Mouse (Mus musculus): ENCODE measurements around the gene Mdm2. TPM values are rescaled to one million over a fixed set of nuclear protein-coding genes. Genes with fewer than 3 reads are reported as not detected.
A peak's percentile ranks its signal among the peaks of the same experiment; 100 is the strongest.

Mdm2 gene
- polyA plus RNA-seq, 1 experiment = 36.0 TPM

GRCm38 (mm10) chr10:117662316-117663055 is 48.1 kb downstream of the Mdm2 start:
- Histone ChIP-seq H3K79me2 (ENCODE audit: control insufficient read depth, insufficient read depth) (no peaks in the 10 kb centered on the region), H3K79me3 (ENCODE audit: low read depth) (no peaks in the 10 kb centered on the region), H3ac (ENCODE audit: control insufficient read depth, insufficient read length, low read depth) (no peak overlapping the region), H3K36me3 (ENCODE audit: control insufficient read depth, insufficient read depth) (no peaks in the 10 kb centered on the region), H3K4me3 (ENCODE audit: insufficient read depth, poor library complexity, severe bottlenecking) (no peak overlapping the region), H3K27me3 (ENCODE audit: control insufficient read depth, insufficient read depth, insufficient read length) (no peaks in the 10 kb centered on the region)
- TF ChIP-seq CEBPB (IDR thresholded peaks at IDR 0.05; ENCODE audit: low read depth) (no peak), CTCF (IDR thresholded peaks at IDR 0.05; ENCODE audit: control insufficient read depth, insufficient read depth, insufficient read length) (no peak), USF1 (IDR thresholded peaks at IDR 0.05; ENCODE audit: low read depth) (no peak), MYOD1 (IDR thresholded peaks at IDR 0.05; ENCODE audit: control insufficient read depth, insufficient read length, low read depth) (no peak), FOSL1 (IDR thresholded peaks at IDR 0.05; ENCODE audit: insufficient read depth, low read length, poor library complexity, severe bottlenecking) (no peak), MYOG (IDR thresholded peaks at IDR 0.05; ENCODE audit: control insufficient read depth, extremely low read depth, insufficient read length) (no peak), MAX (IDR thresholded peaks at IDR 0.05) (no peak)

GRCm38 (mm10) chr10:117659819-117660218 is 50.7 kb downstream of the Mdm2 start:
- no peaks in the 10 kb centered on the region for H3K27me3 ChIP-seq (ENCODE audit: control insufficient read depth, insufficient read depth, insufficient read length)
- H3K79me2 ChIP-seq (ENCODE audit: control insufficient read depth, insufficient read depth) = no peaks in the 10 kb centered on the region
- H3K36me3 ChIP-seq (ENCODE audit: control insufficient read depth, insufficient read depth) = no peaks in the 10 kb centered on the region
- H3ac ChIP-seq (ENCODE audit: control insufficient read depth, insufficient read length, low read depth) = no peak overlapping the region
- H3K79me3 ChIP-seq (ENCODE audit: low read depth) = no peaks in the 10 kb centered on the region
- TF ChIP-seq MYOG (IDR thresholded peaks at IDR 0.05; ENCODE audit: control insufficient read depth, extremely low read depth, insufficient read length) (no peak), FOSL1 (IDR thresholded peaks at IDR 0.05; ENCODE audit: insufficient read depth, low read length, poor library complexity, severe bottlenecking) (no peak), MAX (IDR thresholded peaks at IDR 0.05) (no peak), USF1 (IDR thresholded peaks at IDR 0.05; ENCODE audit: low read depth) (peak; percentile 62), CEBPB (IDR thresholded peaks at IDR 0.05; ENCODE audit: low read depth) (no peak), CTCF (IDR thresholded peaks at IDR 0.05; ENCODE audit: control insufficient read depth, insufficient read depth, insufficient read length) (no peak), MYOD1 (IDR thresholded peaks at IDR 0.05; ENCODE audit: control insufficient read depth, insufficient read length, low read depth) (no peak)
- no peak overlapping the region for H3K4me3 ChIP-seq (ENCODE audit: insufficient read depth, poor library complexity, severe bottlenecking)

- no peak for TF ChIP-seq CEBPB (IDR thresholded peaks at IDR 0.05; ENCODE audit: low read depth)
- no peak for TF ChIP-seq CTCF (IDR thresholded peaks at IDR 0.05; ENCODE audit: control insufficient read depth, insufficient read depth, insufficient read length)
- no peak for TF ChIP-seq USF1 (IDR thresholded peaks at IDR 0.05; ENCODE audit: low read depth)
- no peak for TF ChIP-seq FOSL1 (IDR thresholded peaks at IDR 0.05; ENCODE audit: insufficient read depth, low read length, poor library complexity, severe bottlenecking)
- no peak for TF ChIP-seq MAX (IDR thresholded peaks at IDR 0.05)
- TF ChIP-seq MYOG (IDR thresholded peaks at IDR 0.05; ENCODE audit: control insufficient read depth, extremely low read depth, insufficient read length) = no peak
- no peak for TF ChIP-seq MYOD1 (IDR thresholded peaks at IDR 0.05; ENCODE audit: control insufficient read depth, insufficient read length, low read depth)
- Histone ChIP-seq H3K36me3 (ENCODE audit: control insufficient read depth, insufficient read depth) (no peaks in the 10 kb centered on the region), H3K4me3 (ENCODE audit: insufficient read depth, poor library complexity, severe bottlenecking) (no peak overlapping the region), H3K79me3 (ENCODE audit: low read depth) (no peaks in the 10 kb centered on the region), H3K27me3 (ENCODE audit: control insufficient read depth, insufficient read depth, insufficient read length) (no peaks in the 10 kb centered on the region), H3K79me2 (ENCODE audit: control insufficient read depth, insufficient read depth) (no peaks in the 10 kb centered on the region), H3ac (ENCODE audit: control insufficient read depth, insufficient read length, low read depth) (no peak overlapping the region)
Measured at GRCm38 (mm10) chr10:117659430-117659813, 51.1 kb downstream of the Mdm2 start.

- Histone ChIP-seq H3K4me3 (ENCODE audit: insufficient read depth, poor library complexity, severe bottlenecking) (no peak overlapping the region), H3K79me2 (ENCODE audit: control insufficient read depth, insufficient read depth) (no peaks in the 10 kb centered on the region)
- no peak for TF ChIP-seq CEBPB (IDR thresholded peaks at IDR 0.05; ENCODE audit: low read depth)
- TF ChIP-seq MYOG (IDR thresholded peaks at IDR 0.05; ENCODE audit: control insufficient read depth, extremely low read depth, insufficient read length) = no peak
- TF ChIP-seq CTCF (IDR thresholded peaks at IDR 0.05; ENCODE audit: control insufficient read depth, insufficient read depth, insufficient read length) = no peak
- TF ChIP-seq MAX (IDR thresholded peaks at IDR 0.05) = no peak
- TF ChIP-seq USF1 (IDR thresholded peaks at IDR 0.05; ENCODE audit: low read depth) = no peak
- no peak for TF ChIP-seq MYOD1 (IDR thresholded peaks at IDR 0.05; ENCODE audit: control insufficient read depth, insufficient read length, low read depth)
- no peak for TF ChIP-seq FOSL1 (IDR thresholded peaks at IDR 0.05; ENCODE audit: insufficient read depth, low read length, poor library complexity, severe bottlenecking)
Measured at GRCm38 (mm10) chr10:117658522-117659429, 51.8 kb downstream of the Mdm2 start.

GRCm38 (mm10) chr10:117657659-117658306 is 52.8 kb downstream of the Mdm2 start:
- Histone ChIP-seq H3K27me3 (ENCODE audit: control insufficient read depth, insufficient read depth, insufficient read length) (no peaks in the 10 kb centered on the region), H3K36me3 (ENCODE audit: control insufficient read depth, insufficient read depth) (no peaks in the 10 kb centered on the region), H3K79me3 (ENCODE audit: low read depth) (no peaks in the 10 kb centered on the region), H3ac (ENCODE audit: control insufficient read depth, insufficient read length, low read depth) (no peak overlapping the region), H3K4me3 (ENCODE audit: insufficient read depth, poor library complexity, severe bottlenecking) (no peak overlapping the region), H3K79me2 (ENCODE audit: control insufficient read depth, insufficient read depth) (no peaks in the 10 kb centered on the region)
- TF ChIP-seq CTCF (IDR thresholded peaks at IDR 0.05; ENCODE audit: control insufficient read depth, insufficient read depth, insufficient read length) = no peak
- no peak for TF ChIP-seq MYOD1 (IDR thresholded peaks at IDR 0.05; ENCODE audit: control insufficient read depth, insufficient read length, low read depth)
- no peak for TF ChIP-seq FOSL1 (IDR thresholded peaks at IDR 0.05; ENCODE audit: insufficient read depth, low read length, poor library complexity, severe bottlenecking)
- no peak for TF ChIP-seq USF1 (IDR thresholded peaks at IDR 0.05; ENCODE audit: low read depth)
- no peak for TF ChIP-seq MAX (IDR thresholded peaks at IDR 0.05)
- TF ChIP-seq CEBPB (IDR thresholded peaks at IDR 0.05; ENCODE audit: low read depth) = no peak
- no peak for TF ChIP-seq MYOG (IDR thresholded peaks at IDR 0.05; ENCODE audit: control insufficient read depth, extremely low read depth, insufficient read length)

More at GRCm38 (mm10) chr10:117658522-117659429, 51.8 kb downstream of the Mdm2 start:
- H3ac ChIP-seq (ENCODE audit: control insufficient read depth, insufficient read length, low read depth) = no peak overlapping the region
- no peaks in the 10 kb centered on the region for H3K79me3 ChIP-seq (ENCODE audit: low read depth)
- H3K36me3 ChIP-seq (ENCODE audit: control insufficient read depth, insufficient read depth) = no peaks in the 10 kb centered on the region
- no peaks in the 10 kb centered on the region for H3K27me3 ChIP-seq (ENCODE audit: control insufficient read depth, insufficient read depth, insufficient read length)

All from C2C12 (cell line).